Mouse (Mus musculus) stomach, postnatal 0 days (tissue): ENCODE measurements around the gene Hoxb7. TPM values are rescaled to one million over a fixed set of nuclear protein-coding genes. Genes with fewer than 3 reads are reported as not detected.

Source experiments
- ATAC-seq: fragments of 200-750 bp; cut with Nextera tagmentation; 2 replicates; pipeline ENCODE4 v1.8.0; 2017; ENCODE audit not compliant: low FRiP score, low TSS enrichment
- DNase-seq: peaks from one replicate; pipeline ENCODE4 v3.0.0-alpha.2; 2016; ENCODE audit warnings: low spot score
- H3K27ac ChIP-seq: fragments of 300-500 bp; sonication (generic); replicated peaks from 2 replicates; pipeline ENCODE4 v1.5.1; 2014; ENCODE audit warnings: mild to moderate bottlenecking, control low read depth
- H3K27me3 ChIP-seq: fragments of 300-500 bp; sonication (generic); 2 replicates; pipeline ENCODE4 v1.6.1; 2014; ENCODE audit warnings: low read length; ENCODE audit not compliant: control insufficient read depth, insufficient read depth
- H3K36me3 ChIP-seq: fragments of 300-500 bp; sonication (generic); 2 replicates; pipeline ENCODE4 v1.6.1; 2014; ENCODE audit warnings: low read length, mixed read lengths; ENCODE audit not compliant: control insufficient read depth, insufficient read depth
- H3K4me1 ChIP-seq: fragments of 300-500 bp; sonication (generic); replicated peaks from 2 replicates; pipeline ENCODE4 v1.6.1; 2014; ENCODE audit warnings: antibody characterized with exemption; ENCODE audit not compliant: control insufficient read depth, insufficient read depth
- H3K4me2 ChIP-seq: fragments of 300-500 bp; sonication (generic); replicated peaks from 2 replicates; pipeline ENCODE4 v1.6.1; 2014; ENCODE audit warnings: low read depth, mild to moderate bottlenecking, control low read depth, moderate library complexity
- H3K4me3 ChIP-seq: fragments of 300-500 bp; sonication (generic); 2 replicates; pipeline ENCODE4 v1.5.1; 2014; ENCODE audit warnings: low read depth, low read length, control low read depth
- H3K9ac ChIP-seq: fragments of 300-500 bp; sonication (generic); 2 replicates; pipeline ENCODE4 v1.6.1; 2014; ENCODE audit warnings: mild to moderate bottlenecking, low read length, control low read depth, mixed read lengths
- H3K9me3 ChIP-seq: fragments of 300-500 bp; sonication (generic); 2 replicates; pipeline ENCODE4 v1.6.1; 2016; ENCODE audit warnings: low read length; ENCODE audit not compliant: control insufficient read depth
- CTCF ChIP-seq: IDR thresholded peaks from 2 replicates; pipeline ENCODE4 v1.5.1; 2016; ENCODE audit warnings: antibody characterized with exemption, low read depth, mild to moderate bottlenecking, moderate library complexity
- EP300 ChIP-seq: optimal IDR thresholded peaks from 2 replicates; pipeline ENCODE3; 2016; ENCODE audit warnings: antibody characterized with exemption
- WGBS: fragments of 180-500 bp; shearing (Covaris S2); extraction: QIAGEN DNeasy Blood & Tissue Kit; methylation state at CpG from one replicate; pipeline ENCODE4 v1.1.7; 2014; 5-methylcytosine and 5-hydroxymethylcytosine counted together
- polyA plus RNA-seq: library from polyadenylated mRNA; unstranded; fragments of >200 nt; fragmentation: Nextera tagmentation; extraction: Ambion mirVana; gene quantifications from 2 replicates; pipeline ENCODE4 v1.2.1, GENCODE M21; 2015

Gene Hoxb7
- polyA plus RNA-seq, 1 experiment from 2014 or later = 6.0 TPM

DNA sequence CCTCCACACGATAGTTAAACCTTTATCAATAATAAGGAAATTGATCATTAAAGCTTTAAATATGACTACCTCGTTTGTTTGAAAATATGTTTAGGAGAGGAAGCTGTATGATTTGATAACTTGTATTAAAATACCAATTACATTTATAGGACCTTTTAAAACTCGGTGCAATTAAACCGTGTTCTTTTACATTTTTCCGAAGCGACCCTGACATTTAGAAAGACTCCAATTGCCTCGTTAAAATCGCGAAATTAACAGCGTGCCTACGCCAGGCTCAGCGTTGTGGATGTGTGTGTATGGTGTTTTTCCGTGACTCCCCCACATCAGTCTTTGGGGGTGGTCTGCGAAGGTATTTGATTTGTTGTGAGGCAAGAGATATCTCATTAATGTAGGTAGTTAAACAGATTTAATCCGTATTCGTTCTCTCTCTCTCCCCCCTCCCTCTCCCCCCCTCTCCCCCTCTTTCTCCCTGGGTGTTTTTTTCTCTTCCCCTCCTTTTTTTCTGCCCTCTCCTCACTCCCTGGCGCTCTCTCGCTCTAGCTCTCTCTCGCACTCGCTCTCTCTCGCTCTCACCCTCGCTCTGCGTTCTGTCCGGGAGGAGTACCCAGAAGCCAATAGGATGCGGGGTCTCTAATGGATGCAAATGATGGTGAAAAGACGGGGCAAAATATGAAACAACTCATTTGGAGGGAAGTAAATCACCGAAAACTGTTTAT lies 4.4 kb upstream of the Hoxb7 start, which contains the start of gene Hoxb8:
Hoxb8 (plus strand) TSS at position 51 of the 716 bp plus-strand sequence.
- peak within 1 kb of the TSS; percentile 45 for H3K4me3 ChIP-seq
- no peaks in the 10 kb centered on the region for H3K4me1 ChIP-seq
- no peaks in the 10 kb centered on the region for H3K9me3 ChIP-seq
- TF ChIP-seq CTCF (no peak), EP300 (no peak)
- peaks cover 35% of the 10 kb centered on the region for H3K27me3 ChIP-seq
- H3K27ac ChIP-seq = no peak within 1 kb of the TSS
- WGBS = 6% methylated on average over 27 of the region's 27 CpGs
- peak within 1 kb of the TSS; percentile 68 for H3K4me2 ChIP-seq
- ATAC-seq (no peak), DNase-seq (no peak)
- H3K9ac ChIP-seq = peak within 1 kb of the TSS; percentile 60; the same call in 1 of the 2 replicates
- no peaks in the 10 kb centered on the region for H3K36me3 ChIP-seq

DNA sequence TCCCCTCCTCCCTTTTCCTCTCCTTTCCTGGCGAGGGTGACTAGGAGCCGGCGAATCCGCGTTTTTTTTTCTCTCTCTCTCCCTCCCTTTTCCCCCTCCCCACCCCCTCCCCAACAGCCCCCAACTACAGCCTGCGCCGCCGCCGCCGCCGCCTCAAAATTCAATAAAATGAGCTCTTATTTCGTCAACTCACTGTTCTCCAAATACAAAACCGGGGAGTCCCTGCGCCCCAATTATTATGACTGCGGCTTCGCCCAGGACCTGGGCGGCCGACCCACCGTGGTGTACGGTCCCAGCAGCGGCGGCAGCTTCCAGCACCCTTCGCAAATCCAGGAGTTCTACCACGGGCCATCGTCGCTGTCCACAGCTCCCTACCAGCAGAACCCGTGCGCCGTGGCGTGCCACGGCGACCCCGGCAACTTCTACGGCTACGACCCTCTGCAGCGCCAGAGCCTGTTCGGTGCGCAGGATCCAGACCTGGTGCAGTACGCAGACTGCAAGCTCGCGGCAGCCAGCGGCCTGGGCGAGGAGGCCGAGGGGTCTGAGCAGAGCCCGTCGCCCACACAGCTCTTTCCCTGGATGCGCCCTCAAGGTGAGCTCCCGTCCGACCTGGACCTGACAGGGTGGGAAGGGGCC lies 3.5 kb upstream of the Hoxb7 start:
- Histone ChIP-seq H3K36me3 (no peaks in the 10 kb centered on the region), H3K27me3 (peaks cover 32% of the 10 kb centered on the region), H3K9ac (peak overlapping the region; percentile 60), H3K4me2 (peak overlapping the region; percentile 68), H3K4me3 (peak overlapping the region; percentile 45), H3K27ac (peak overlapping the region; percentile 88), H3K9me3 (no peaks in the 10 kb centered on the region), H3K4me1 (0 out of 2 replicates have a peak, but pooled peaks cover 2% of the 10 kb centered on the region)
- DNase-seq = no peak
- TF ChIP-seq EP300 = no peak
- no peak for TF ChIP-seq CTCF
- under 1% methylated on average over 47 of the region's 49 CpGs for WGBS
- no peak for ATAC-seq

DNA sequence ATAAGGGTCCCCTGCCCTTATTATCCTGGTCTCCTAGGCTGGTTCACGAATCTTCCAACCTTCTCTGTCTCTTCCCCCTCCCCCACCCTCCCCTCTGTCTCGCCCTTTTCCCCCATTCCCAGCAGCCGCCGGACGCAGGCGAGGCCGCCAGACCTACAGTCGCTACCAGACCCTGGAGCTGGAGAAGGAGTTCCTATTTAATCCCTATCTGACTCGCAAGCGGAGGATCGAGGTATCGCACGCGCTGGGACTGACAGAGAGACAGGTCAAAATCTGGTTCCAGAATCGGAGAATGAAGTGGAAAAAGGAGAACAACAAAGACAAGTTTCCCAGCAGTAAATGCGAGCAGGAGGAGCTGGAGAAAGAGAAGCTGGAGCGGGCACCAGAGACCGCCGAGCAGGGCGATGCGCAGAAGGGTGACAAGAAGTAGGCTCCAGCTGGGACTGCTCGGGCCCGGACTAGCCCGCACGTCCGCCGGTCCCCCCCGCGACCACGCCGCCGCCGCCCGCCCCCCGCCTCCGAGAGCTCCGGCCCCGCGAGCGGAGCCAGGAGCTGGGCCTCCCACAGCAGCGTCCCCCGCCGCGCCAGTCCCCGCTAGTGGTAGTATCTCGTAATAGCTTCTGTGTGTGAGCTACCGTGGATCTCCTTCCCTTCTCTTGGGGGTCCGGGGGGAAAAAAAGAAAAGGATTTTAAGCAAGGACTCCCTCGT lies 2.2 kb upstream of the Hoxb7 start:
- DNase-seq (peak; percentile 54), ATAC-seq (peak; percentile 41)
- peak overlapping the region; percentile 88 for H3K27ac ChIP-seq
- H3K4me2 ChIP-seq = peak overlapping the region; percentile 68
- H3K4me3 ChIP-seq = peak overlapping the region; percentile 45
- TF ChIP-seq CTCF (peak; percentile 45; the same call in 1 of the 2 replicates), EP300 (no peak)
- H3K36me3 ChIP-seq = no peaks in the 10 kb centered on the region
- H3K9me3 ChIP-seq = no peaks in the 10 kb centered on the region
- under 1% methylated on average over 43 of the region's 49 CpGs for WGBS
- peak overlapping the region; percentile 60 for H3K9ac ChIP-seq
- 0 out of 2 replicates have a peak, but pooled peaks cover 2% of the 10 kb centered on the region for H3K4me1 ChIP-seq
- peaks cover 32% of the 10 kb centered on the region for H3K27me3 ChIP-seq

DNA sequence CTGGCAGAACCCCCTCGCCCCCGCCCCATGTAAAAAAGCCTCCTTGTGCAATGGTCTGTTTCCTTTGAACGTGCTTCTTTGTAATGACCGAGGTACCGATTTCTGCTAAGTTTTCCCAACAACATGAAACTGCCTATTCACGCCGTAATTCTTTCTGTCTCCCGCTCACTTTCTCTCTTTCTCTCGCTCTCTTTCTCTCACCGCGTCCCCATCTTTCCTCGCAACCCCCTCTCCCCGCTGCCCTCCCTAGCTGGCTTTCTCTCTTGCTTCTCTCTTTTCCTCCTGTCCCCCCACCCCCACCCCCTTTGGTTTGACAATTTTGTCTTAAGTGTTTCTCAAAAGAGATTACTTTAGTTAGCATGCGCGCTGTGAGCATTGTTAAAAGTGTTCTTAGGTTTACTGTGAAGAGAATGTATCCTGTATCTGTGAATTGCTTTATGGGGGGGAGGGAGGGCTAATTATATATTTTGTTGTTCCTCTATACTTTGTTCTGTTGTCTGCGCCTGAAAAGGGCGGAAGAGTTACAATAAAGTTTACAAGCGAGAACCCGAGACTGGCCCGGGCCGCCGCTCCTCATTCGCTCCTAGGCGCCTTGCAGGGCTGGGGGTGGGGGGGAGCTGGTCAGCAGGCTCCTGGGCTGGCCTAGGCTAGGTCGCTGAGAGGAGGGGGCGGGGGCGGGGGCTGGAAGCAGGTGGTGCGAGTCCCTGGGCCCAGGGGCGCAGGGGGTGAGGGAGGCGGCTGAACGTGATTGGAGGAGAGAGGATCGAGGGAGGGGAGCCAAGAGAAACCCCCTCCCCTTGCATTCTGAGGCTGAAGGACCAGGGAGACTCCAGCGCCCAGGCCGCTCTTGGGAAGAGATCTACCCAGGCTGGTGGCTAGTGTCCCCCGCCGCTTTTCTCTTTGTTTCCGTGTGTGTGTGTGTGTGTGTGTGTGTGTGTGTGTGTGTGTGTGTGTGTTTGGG lies 1.4 kb upstream of the Hoxb7 start:
- peak overlapping the region; percentile 68 for H3K4me2 ChIP-seq
- DNase-seq = no peak
- peaks cover 25% of the 10 kb centered on the region for H3K27me3 ChIP-seq
- TF ChIP-seq CTCF (no peak), EP300 (no peak)
- H3K9me3 ChIP-seq = no peaks in the 10 kb centered on the region
- H3K4me1 ChIP-seq = 0 out of 2 replicates have a peak, but pooled peaks cover 2% of the 10 kb centered on the region
- H3K4me3 ChIP-seq = peak overlapping the region; percentile 45
- WGBS = 3% methylated on average over 34 of the region's 37 CpGs
- peak; percentile 54 for ATAC-seq
- peak overlapping the region; percentile 60 for H3K9ac ChIP-seq
- no peaks in the 10 kb centered on the region for H3K36me3 ChIP-seq
- H3K27ac ChIP-seq = peak overlapping the region; percentile 88
